Mouse (Mus musculus) CH12F3 (cell line): ENCODE measurements around the gene G3bp1.

Experiments
- in situ Hi-C: fragments of 300-500 bp; cut with MboI; formaldehyde crosslinking; loops from 2 replicates; pipeline ENCODE4 v1.14.3; 2020; ENCODE audit warnings: low sequenced_read_pairs

The G3bp1 gene

DNA sequence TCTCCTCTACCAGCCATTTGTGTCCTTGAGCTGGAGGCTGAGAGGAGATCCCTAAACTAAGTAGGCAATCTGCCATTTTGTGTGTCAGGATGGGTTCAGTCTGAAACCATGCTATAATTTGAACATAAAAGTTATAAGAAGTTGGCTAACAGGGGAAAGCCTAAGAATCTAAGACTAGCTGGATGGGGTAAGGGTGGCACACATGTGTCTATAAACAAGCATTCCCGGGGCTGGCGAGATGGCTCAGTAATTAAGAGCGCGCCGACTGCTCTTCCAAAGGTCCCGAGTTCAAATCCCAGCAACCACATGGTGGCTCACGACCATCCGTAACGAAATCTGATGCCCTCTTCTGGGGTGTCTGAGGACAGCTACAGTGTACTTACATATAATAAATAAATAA, 7.3 kb upstream of the G3bp1 start:
- in situ Hi-C loops: no loop called here

DNA sequence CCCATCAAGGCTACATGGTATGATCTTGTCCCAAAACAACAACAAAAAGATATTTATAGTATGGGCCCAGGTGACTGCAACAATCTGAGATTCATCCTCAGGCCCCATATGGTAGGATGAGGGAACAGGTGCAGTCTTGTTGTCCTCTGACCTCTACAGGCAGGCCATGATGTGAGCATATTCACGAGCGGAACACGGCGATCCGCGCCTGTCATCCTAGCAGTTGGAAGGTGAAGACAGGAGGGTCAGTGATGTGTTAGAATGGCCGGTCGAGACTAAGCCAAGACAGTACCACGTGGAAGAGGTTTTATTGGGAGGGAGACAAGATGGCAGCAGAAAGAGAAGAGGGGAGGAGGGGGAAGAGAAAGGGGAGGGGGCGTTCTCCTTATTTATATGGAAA, 4.8 kb upstream of the G3bp1 start:
- in situ Hi-C loops: no loop called here

GRCm38 (mm10) chr11:55465177-55465576, 4.3 kb upstream of the G3bp1 start:
- in situ Hi-C loops: no loop called here

GRCm38 (mm10) chr11:55468012-55468411, 1.5 kb upstream of the G3bp1 start:
- in situ Hi-C loops: no loop called here

GRCm38 (mm10) chr11:55468611-55469047, 856 bp upstream of the G3bp1 start:
- in situ Hi-C loops: no loop called here

DNA sequence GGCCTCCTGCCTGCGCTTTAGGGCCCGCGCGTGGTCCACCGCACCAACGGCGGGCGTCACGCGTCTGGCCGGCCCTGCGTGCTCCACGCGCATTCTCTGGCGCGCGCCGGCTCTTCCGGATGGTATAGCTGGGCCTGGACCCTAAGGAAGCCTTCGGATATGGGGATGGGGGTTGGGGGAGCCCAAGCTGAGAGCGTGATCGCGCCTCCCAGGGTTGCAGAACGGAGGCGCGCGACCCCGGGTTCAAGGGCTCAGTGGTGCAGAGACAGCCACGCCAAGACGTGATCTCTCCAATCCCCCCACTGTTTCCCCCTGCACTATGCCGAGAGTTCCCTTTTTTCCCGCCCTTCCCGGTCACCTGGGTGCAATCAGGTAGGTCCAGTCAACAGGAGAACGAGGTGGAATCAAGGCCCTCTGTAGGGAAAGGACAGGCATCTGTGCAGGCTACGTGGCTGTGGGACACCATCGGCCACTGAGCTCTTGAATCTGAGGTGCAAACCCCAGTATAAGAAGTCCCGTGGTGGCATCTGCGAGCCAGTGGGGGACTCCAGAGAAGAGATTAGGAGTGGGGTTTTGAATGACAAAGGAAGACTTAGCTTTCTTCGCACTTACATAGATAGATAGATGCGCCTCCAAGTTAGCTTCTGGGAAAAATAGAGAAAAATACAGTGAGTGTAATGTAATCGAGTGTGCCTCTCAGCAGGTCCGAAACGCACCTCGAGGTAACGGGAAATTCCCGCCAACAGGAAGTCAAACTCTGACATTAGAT, 622 bp downstream of the G3bp1 start:
- in situ Hi-C loops: no loop called here

DNA sequence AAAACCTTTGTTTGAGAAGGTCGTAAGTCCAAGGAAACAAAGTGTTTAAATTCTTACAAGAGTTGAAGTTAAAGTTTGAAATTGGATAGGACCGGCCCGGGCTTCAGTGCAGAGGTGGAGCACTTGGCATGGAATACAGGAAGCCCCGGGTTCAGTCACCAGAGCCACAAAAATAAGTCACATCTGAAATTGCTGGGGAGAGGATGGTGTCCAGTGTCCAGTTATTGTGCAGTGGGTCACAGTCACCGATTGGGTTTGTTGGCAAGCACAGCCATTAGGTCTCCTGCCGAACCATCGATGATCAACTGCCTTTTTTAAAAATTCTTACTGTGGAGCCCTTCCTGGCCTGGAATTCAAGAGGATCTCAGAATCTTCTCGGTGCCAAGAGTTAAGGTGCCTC, 1.3 kb downstream of the G3bp1 start:
- in situ Hi-C loops: no loop called here

- in situ Hi-C loops: no loop called here
Measured at GRCm38 (mm10) chr11:55471467-55471866, 2.0 kb downstream of the G3bp1 start.

GRCm38 (mm10) chr11:55473219-55473618, 3.7 kb downstream of the G3bp1 start:
- in situ Hi-C loops: no loop called here

GRCm38 (mm10) chr11:55485443-55485842, 16.0 kb downstream of the G3bp1 start:
- in situ Hi-C loops: no loop called here

- in situ Hi-C loops: no loop called here
Measured at GRCm38 (mm10) chr11:55496158-55496557, 26.7 kb downstream of the G3bp1 start.

DNA sequence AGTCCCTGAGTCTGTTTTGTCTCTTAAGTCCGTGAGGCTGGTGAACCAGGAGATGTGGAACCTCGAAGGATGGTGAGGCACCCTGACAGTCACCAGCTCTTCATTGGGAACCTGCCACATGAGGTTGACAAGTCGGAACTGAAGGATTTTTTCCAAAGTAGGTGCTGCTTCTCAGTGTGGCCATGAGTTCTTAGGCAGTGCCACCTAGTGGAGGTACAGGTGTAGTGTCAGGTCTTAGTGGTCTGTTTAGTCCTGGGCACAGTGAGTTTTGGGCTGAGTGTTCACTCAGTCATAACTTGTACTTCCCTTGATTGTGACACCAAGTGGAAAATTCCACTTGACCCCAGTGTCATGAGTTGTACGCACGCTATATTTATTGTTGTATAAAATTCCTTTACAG, 28.4 kb downstream of the G3bp1 start:
- in situ Hi-C loops: no loop called here

- in situ Hi-C loops: no loop called here
Measured at GRCm38 (mm10) chr11:55501955-55502531, 32.6 kb downstream of the G3bp1 start.

DNA sequence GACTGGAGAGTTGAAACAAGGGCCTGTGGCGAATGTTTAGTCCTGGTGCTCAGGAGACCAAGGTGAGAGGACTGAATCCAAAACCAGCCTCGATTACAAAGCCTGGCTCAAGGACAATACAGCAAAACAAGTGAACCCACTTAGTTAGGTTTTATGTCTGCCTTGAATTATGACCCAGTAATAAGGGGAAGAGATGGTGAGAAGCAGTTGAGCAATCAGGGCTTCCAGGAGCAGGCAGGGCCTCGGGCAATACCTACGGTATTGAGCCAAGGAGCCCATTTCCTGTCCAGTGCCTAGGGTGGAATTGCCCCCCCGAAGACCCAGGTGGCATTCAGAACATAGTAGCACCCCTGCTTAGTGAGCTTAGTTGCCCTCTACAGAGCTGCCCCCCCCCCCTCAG, 33.4 kb downstream of the G3bp1 start:
- in situ Hi-C loops: no loop called here

GRCm38 (mm10) chr11:55505485-55505884, 36.0 kb downstream of the G3bp1 start:
- in situ Hi-C loops: no loop called here

DNA sequence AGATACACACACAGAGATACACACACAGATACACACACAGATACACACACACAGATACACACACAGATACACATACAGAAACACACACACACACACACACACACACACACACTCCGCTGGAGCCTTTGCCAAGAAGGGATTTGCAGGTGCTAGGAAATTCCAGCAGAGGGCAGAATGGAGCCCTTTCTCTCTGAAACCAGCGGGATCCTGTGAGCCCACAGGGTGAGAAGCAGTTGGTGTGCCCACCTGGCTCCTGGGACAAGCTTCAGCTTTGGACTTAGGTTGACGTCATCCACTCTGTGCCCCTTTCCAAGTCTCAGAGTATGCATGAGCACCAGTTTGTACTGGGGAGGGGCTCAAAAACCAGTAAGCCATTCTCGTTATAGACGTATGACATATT, 41.9 kb downstream of the G3bp1 start:
- in situ Hi-C loops: no loop called here

DNA sequence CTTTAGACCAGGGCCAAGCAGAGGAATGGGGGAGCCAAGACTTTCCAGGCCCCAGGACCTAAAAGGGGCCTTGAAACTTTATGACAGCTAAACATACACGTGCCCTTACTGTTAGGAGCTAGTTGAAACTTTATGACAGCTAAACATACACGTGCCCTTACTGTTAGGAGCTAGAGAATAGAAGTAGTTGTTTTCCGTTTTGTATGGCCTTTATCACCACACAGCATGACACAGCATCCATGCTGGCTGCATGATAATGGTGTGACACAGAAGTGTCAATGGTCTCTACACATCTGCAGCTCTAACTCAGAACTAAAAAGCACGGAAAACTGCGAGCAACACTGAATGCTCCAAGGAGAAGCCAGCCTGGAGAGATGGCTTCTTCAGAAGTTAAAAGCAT, 48.2 kb downstream of the G3bp1 start:
- in situ Hi-C loops: no loop called here

DNA sequence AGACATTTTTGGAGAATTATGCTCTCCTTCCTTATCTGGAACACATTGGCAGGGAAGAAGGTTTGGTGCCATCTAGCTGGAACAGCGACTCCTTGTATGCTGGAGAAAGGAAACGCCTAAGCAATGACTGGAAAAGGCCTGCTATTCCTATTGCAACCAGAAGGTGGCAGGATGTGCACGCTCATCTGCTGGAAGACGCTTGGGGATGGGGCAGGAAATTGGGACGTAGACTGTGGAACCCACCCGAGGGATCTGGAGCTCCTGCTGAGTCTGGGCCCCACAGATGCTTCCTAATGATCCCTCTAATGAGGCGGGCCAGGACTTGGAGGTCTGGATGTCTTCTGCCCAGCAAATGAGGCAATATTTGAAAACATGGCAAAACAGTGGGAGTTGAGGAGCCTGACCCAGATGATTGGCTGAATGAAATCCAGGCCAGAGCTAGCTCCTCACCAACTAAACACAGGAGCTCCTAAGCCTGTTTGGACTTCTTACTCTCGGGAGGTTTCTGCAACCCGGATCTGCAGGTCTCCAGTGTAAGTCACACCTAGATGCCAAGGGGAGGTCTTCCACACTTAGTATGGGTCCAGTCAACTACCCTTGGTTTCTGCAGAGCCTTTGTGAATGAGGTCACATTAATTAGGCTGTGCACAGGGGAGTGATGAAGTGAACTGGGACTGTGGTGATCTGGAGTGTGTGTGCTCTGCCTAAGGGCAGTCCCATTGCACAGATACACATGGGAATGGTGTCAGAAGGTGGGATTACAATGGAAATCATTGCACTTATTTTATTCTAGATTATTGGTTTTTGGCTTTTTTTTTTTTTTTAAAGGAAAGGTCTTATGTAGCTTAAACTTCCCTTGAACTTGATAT, 49.6 kb downstream of the G3bp1 start:
- in situ Hi-C loops: no loop called here

DNA sequence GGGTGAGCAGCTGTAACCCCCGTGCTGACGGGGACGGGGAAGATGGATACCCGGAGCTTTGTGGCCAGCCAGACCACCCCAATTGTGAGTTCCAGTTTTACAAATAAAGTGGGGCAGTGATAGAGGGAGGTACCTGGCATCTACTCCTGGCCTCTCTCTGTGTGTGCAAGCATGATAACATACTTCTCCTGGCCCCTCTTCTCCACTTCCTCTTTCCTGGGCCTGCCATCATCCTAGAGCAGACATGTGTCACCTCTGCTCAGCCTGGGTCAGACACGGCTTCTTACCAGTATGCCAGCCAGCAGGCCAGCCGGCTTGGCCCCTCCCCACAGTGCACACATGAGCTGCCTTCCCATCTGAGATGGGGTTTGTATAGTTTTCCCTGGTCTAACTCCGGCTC, 61.3 kb downstream of the G3bp1 start:
- in situ Hi-C loops: no loop called here

DNA sequence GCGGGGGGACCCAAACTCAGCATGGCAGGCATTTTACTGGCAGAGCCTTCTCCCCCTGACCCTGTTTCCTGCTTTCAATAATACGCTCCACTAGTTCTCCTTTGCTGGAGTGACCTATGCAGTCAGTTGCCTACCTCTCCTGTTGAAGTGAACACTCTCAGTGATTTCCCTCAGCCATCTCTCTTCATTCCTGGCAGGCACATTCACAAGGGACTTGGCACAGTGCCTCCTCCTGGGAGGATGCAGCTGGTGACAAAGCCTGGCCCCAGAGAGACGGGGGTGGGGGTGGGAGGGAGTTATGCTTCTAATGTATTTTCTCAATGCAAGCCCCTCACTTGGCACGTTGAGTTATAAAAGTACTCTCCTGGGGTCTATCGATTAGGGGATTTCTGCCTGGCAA, 63.9 kb downstream of the G3bp1 start:
- in situ Hi-C loops: no loop called here

DNA sequence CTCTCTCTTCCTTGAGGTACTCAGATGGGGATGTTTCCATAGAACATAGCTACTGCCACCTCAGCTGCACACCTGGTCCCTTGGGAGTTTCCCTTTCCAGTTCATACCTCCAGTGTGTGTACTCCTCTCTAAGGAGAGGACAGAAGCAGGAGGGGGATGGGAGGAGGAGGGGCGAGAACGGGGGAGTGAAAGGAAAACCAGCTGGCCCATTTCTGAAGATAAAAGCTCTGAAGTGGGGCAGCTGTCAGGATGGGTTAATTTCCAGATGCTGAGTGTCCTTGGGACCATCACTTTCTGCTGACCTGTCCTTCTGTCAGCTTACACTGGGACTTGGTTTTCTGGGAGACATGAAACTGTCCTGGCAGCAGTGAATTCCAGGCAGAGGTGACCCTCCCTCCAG, 65.3 kb downstream of the G3bp1 start:
- in situ Hi-C loops: no loop called here

DNA sequence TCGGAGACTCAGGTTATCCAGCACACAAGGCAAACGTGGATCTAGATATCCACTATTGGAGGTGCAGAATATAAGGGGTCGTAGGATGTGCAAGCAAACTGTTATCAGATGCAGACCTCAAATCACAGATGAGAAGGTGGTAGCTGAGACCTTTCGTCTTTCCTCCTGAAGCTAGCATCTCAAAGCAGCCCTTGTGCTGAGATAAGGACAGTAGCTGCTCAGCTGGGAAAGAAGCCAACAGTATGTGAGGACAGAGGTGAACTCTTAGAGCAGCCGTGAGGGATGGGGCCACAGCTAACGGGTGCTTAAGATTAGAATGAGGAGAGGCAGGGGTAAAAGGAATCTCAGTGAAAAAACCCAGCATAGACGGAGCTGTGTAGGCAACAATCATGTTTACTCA, 72.6 kb downstream of the G3bp1 start:
- in situ Hi-C loops: no loop called here
